Mouse (Mus musculus) kidney, adult 2 months (tissue): Measurements from ENCODE around the gene Pdzph1. TPM values are rescaled to one million over a fixed set of nuclear protein-coding genes. Genes with fewer than 3 reads are reported as not detected.
A peak's percentile ranks its signal among the peaks of the same experiment; 100 is the strongest.

Experiments used
- DNase-seq: peaks from one replicate; pipeline ENCODE4 v3.0.0; 2021
- H3K27ac ChIP-seq: fragments of 200-500 bp; 2 replicates; pipeline ENCODE4 v1.5.1; 2012; ENCODE audit warnings: low read depth, low read length, control low read depth, inconsistent platforms; ENCODE audit not compliant: insufficient read depth
- H3K27me3 ChIP-seq: fragments of 200-500 bp; replicated peaks from 2 replicates; pipeline ENCODE4 v1.6.1; 2012; ENCODE audit warnings: mild to moderate bottlenecking, moderate library complexity, low read length, inconsistent platforms; ENCODE audit not compliant: control insufficient read depth, insufficient read depth
- H3K36me3 ChIP-seq: fragments of 200-500 bp; 2 replicates; pipeline ENCODE4 v1.6.1; 2012; ENCODE audit warnings: mild to moderate bottlenecking, moderate library complexity, low read length, inconsistent platforms; ENCODE audit not compliant: control insufficient read depth, insufficient read depth
- H3K4me1 ChIP-seq: fragments of 200-500 bp; 2 replicates; pipeline ENCODE4 v1.6.1; 2011; ENCODE audit warnings: low read length; ENCODE audit not compliant: control insufficient read depth, insufficient read depth
- H3K4me3 ChIP-seq: fragments of 200-500 bp; 2 replicates; pipeline ENCODE4 v1.5.1; 2011; ENCODE audit warnings: mild to moderate bottlenecking, low read depth, low read length, control low read depth; ENCODE audit not compliant: insufficient read depth
- CTCF ChIP-seq: fragments of 200-500 bp; conservative IDR thresholded peaks from 2 replicates; pipeline ENCODE4 v1.5.1; 2011; ENCODE audit warnings: low read depth, mild to moderate bottlenecking, control low read depth, low read length, moderate library complexity, mixed read lengths; ENCODE audit not compliant: insufficient read depth, insufficient read length
- POLR2A ChIP-seq: fragments of 200-500 bp; IDR thresholded peaks from one replicate; pipeline ENCODE4 v1.6.1; 2011; ENCODE audit warnings: low read depth, low read length, control low read depth
- WGBS: fragments of 180-500 bp; shearing (Covaris S2); methylation state at CpG from one replicate; pipeline ENCODE4 v1.1.7; 2018; 5-methylcytosine and 5-hydroxymethylcytosine counted together
- polyA plus RNA-seq: library from polyadenylated mRNA; depleted of rRNA; stranded (reverse); fragments of >200 nt; gene quantifications from 2 replicates; pipeline ENCODE4 v1.2.3, GENCODE M21; 2012; rRNA removed

Pdzph1 gene
- not detected in 2 replicates for polyA plus RNA-seq

GRCm38 (mm10) chr17:58991275-58991674 is at the start of gene Pdzph1:
TSS of gene Pdzph1 (minus strand) at chr17:58991375.
- Histone ChIP-seq H3K27ac (no peak within 1 kb of the TSS), H3K4me3 (no peak within 1 kb of the TSS), H3K27me3 (no peaks in the 10 kb centered on the region), H3K36me3 (no peaks in the 10 kb centered on the region), H3K4me1 (no peaks in the 10 kb centered on the region)
- WGBS, result 81% methylated on average over 6 of the region's 6 CpGs
- no peak for DNase-seq
- TF ChIP-seq CTCF (no peak), POLR2A (no peak)

- Histone ChIP-seq H3K36me3 (no peaks in the 10 kb centered on the region), H3K4me3 (no peak overlapping the region), H3K4me1 (no peaks in the 10 kb centered on the region), H3K27ac (no peak overlapping the region), H3K27me3 (no peaks in the 10 kb centered on the region)
- WGBS, result 14% methylated on average over 5 of the region's 5 CpGs
- TF ChIP-seq POLR2A (no peak), CTCF (no peak)
- DNase-seq, result peak; percentile 27
These were observed 48.6 kb upstream of the Pdzph1 start for GRCm38 (mm10) chr17:59039754-59040153.

GRCm38 (mm10) chr17:59033445-59033844 is 42.3 kb upstream of the Pdzph1 start:
- Histone ChIP-seq H3K4me3 (no peak overlapping the region), H3K27me3 (no peaks in the 10 kb centered on the region), H3K27ac (no peak overlapping the region), H3K4me1 (no peaks in the 10 kb centered on the region), H3K36me3 (no peaks in the 10 kb centered on the region)
- TF ChIP-seq CTCF (no peak), POLR2A (no peak)
- DNase-seq, result no peak
- WGBS, result 48% methylated on average over 3 of the region's 3 CpGs

DNA sequence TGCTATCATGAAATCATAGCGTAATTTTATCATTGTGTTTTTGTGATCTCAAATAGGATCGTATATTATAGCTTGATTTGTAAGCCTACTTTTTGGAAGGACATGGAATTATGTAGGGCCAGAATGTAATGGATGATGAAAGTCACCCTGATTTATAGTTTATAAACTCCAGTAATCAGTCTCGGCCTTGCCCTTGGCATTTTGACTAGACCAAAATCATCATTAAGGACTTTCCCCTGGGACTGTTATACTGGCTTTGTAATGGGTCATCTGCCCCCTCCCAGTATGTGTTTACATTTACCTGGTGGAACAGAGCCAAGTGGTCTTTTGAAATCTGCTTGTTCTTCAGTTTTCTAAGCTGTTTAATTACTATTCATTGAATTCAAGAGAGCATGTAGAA is 35.2 kb upstream of the Pdzph1 start:
- H3K27me3 ChIP-seq, result no peaks in the 10 kb centered on the region
- H3K4me1 ChIP-seq, result no peaks in the 10 kb centered on the region
- DNase-seq, result no peak
- H3K36me3 ChIP-seq, result no peaks in the 10 kb centered on the region
- TF ChIP-seq POLR2A (no peak), CTCF (no peak)
- no peak overlapping the region for H3K27ac ChIP-seq
- H3K4me3 ChIP-seq, result no peak overlapping the region
- 75% methylated on average over 3 of the region's 3 CpGs for WGBS

GRCm38 (mm10) chr17:59024502-59024901 is 33.3 kb upstream of the Pdzph1 start:
- H3K4me3 ChIP-seq, result no peak overlapping the region
- WGBS, result 24% methylated on average over 6 of the region's 6 CpGs
- no peaks in the 10 kb centered on the region for H3K36me3 ChIP-seq
- no peak for DNase-seq
- TF ChIP-seq POLR2A, result no peak
- TF ChIP-seq CTCF, result no peak
- no peak overlapping the region for H3K27ac ChIP-seq
- no peaks in the 10 kb centered on the region for H3K27me3 ChIP-seq
- no peaks in the 10 kb centered on the region for H3K4me1 ChIP-seq

GRCm38 (mm10) chr17:59023971-59024370 is 32.8 kb upstream of the Pdzph1 start:
- H3K27ac ChIP-seq, result no peak overlapping the region
- 18% methylated on average over 5 of the region's 5 CpGs for WGBS

DNA sequence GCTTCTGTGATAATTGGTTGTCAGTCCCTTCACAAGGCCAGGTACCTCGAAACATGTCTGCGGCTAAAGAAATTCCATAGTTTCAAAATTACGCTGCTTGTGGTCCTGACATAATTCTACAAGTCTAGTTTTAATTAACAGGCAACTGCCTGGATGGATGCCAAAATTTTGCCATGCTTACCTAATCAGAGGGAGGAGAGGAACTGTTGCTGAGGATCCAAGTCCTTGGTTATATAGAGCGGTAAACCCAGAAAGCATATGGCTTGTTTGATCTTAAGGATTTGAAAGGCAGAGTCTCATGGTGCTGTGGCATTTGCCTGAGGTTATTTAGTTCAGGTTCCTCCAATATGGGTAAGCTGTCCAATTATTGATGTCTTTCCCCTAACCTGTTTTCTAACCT is 27.5 kb upstream of the Pdzph1 start:
- TF ChIP-seq POLR2A, result no peak
- no peak for TF ChIP-seq CTCF
- no peaks in the 10 kb centered on the region for H3K36me3 ChIP-seq
- H3K4me3 ChIP-seq, result no peak overlapping the region
- no peak overlapping the region for H3K27ac ChIP-seq
- no peaks in the 10 kb centered on the region for H3K27me3 ChIP-seq
- DNase-seq, result no peak
- WGBS, result 67% methylated on average over 4 of the region's 4 CpGs
- no peaks in the 10 kb centered on the region for H3K4me1 ChIP-seq

More at GRCm38 (mm10) chr17:59023971-59024370, 32.8 kb upstream of the Pdzph1 start:
- Histone ChIP-seq H3K27me3 (no peaks in the 10 kb centered on the region), H3K36me3 (no peaks in the 10 kb centered on the region), H3K4me1 (no peaks in the 10 kb centered on the region), H3K4me3 (no peak overlapping the region)
- TF ChIP-seq CTCF (no peak), POLR2A (no peak)
- DNase-seq, result peak; percentile 57

DNA sequence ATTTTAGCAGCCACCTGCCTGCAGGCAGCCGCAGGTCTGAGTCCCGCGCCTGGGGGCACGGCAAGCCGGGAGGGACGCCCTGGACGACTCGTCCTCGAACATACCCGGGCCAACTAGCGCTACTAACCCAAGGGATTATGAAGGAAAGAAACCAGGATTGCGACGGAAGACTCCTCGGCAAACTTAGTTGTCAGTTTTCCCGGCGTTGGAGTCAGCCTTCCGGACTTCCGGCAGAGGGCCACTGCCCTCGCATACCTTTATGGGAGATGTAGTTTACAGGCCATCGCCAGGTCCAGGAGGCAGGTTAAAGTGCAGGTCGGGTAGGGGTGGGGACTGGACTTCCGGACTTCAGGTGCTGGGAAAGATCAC is 21.9 kb upstream of the Pdzph1 start, which contains the start of gene Nudt12:
Nudt12 (minus strand) TSS at position 282 of the 369 bp plus-strand sequence.
- TF ChIP-seq CTCF (0 out of 2 replicates have a peak, but pooled peaks have one; percentile 26), POLR2A (no peak)
- peak within 1 kb of the TSS; percentile 86 for H3K27ac ChIP-seq
- no peaks in the 10 kb centered on the region for H3K4me1 ChIP-seq
- no peaks in the 10 kb centered on the region; the same call in 1 of the 2 replicates for H3K36me3 ChIP-seq
- peak; percentile 94 for DNase-seq
- peak within 1 kb of the TSS; percentile 97 for H3K4me3 ChIP-seq
- WGBS, result under 1% methylated on average over 22 of the region's 22 CpGs
- H3K27me3 ChIP-seq, result no peaks in the 10 kb centered on the region
